Mouse (Mus musculus) thymus, adult 2 months (tissue): ENCODE results near the gene Tec. TPM values are rescaled to one million over a fixed set of nuclear protein-coding genes. Genes with fewer than 3 reads are reported as not detected.
A peak's percentile ranks its signal among the peaks of the same experiment; 100 is the strongest.

Experiments
- DNase-seq: peaks from one replicate; pipeline ENCODE4 v3.0.0; 2021
- H3K27ac ChIP-seq: fragments of 200-500 bp; 2 replicates; pipeline ENCODE4 v1.5.1; 2012; ENCODE audit warnings: low read length, control low read depth; ENCODE audit not compliant: control insufficient read depth, insufficient read depth
- H3K27me3 ChIP-seq: fragments of 200-500 bp; 2 replicates; pipeline ENCODE4 v1.6.1; 2012; ENCODE audit warnings: mild to moderate bottlenecking, low read length, moderate library complexity, mixed read lengths; ENCODE audit not compliant: control insufficient read depth, insufficient read depth
- H3K36me3 ChIP-seq: fragments of 200-500 bp; 2 replicates; pipeline ENCODE4 v1.6.1; 2012; ENCODE audit warnings: mild to moderate bottlenecking, low read length, moderate library complexity; ENCODE audit not compliant: control insufficient read depth, insufficient read depth
- H3K4me1 ChIP-seq: fragments of 200-500 bp; replicated peaks from 2 replicates; pipeline ENCODE4 v1.6.1; 2012; ENCODE audit warnings: low read length; ENCODE audit not compliant: control insufficient read depth, insufficient read depth
- H3K4me3 ChIP-seq: fragments of 200-500 bp; 2 replicates; pipeline ENCODE4 v1.5.1; 2012; ENCODE audit warnings: mild to moderate bottlenecking, low read length, control low read depth, moderate library complexity; ENCODE audit not compliant: control insufficient read depth, insufficient read depth
- CTCF ChIP-seq: fragments of 200-500 bp; IDR thresholded peaks from 2 replicates; pipeline ENCODE4 v1.5.1; 2012; ENCODE audit warnings: mild to moderate bottlenecking, control low read depth, low read length, moderate library complexity, borderline replicate concordance; ENCODE audit not compliant: control insufficient read depth, poor library complexity, insufficient read depth; ENCODE audit errors: extremely low read depth
- POLR2A ChIP-seq: fragments of 200-500 bp; IDR thresholded peaks from 2 replicates; pipeline ENCODE4 v1.6.1; 2012; ENCODE audit warnings: mild to moderate bottlenecking, low read length, control low read depth, moderate library complexity; ENCODE audit not compliant: control insufficient read depth, poor library complexity, insufficient read depth; ENCODE audit errors: extremely low read depth
- WGBS: fragments of 180-500 bp; shearing (Covaris S2); methylation state at CpG from one replicate; pipeline ENCODE4 v1.1.7; 2018; 5-methylcytosine and 5-hydroxymethylcytosine counted together
- polyA plus RNA-seq: library from polyadenylated mRNA; depleted of rRNA; stranded (reverse); fragments of >200 nt; gene quantifications from 2 replicates; pipeline ENCODE4 v1.2.3, GENCODE M21; 2012

Gene Tec
- polyA plus RNA-seq, 1 experiment = 18.3 TPM

GRCm38 (mm10) chr5:72893987-72894386, 25.7 kb upstream of the Tec start:
- TF ChIP-seq POLR2A = no peak
- TF ChIP-seq CTCF = peak; percentile 73; the same call in 1 of the 2 replicates
- WGBS = 73% methylated on average over 5 of the region's 5 CpGs
- Histone ChIP-seq H3K27me3 (no peaks in the 10 kb centered on the region), H3K36me3 (no peaks in the 10 kb centered on the region), H3K27ac (no peak overlapping the region), H3K4me1 (no peaks in the 10 kb centered on the region), H3K4me3 (no peak overlapping the region)
- peak; percentile 28 for DNase-seq

- TF ChIP-seq POLR2A (no peak), CTCF (peak; percentile 57; the same call in 1 of the 2 replicates)
Observed at GRCm38 (mm10) chr5:72891534-72891933, 23.3 kb upstream of the Tec start.

GRCm38 (mm10) chr5:72888260-72888659, 20.0 kb upstream of the Tec start:
- Histone ChIP-seq H3K27ac (no peak overlapping the region), H3K27me3 (no peaks in the 10 kb centered on the region), H3K36me3 (no peaks in the 10 kb centered on the region), H3K4me1 (no peaks in the 10 kb centered on the region), H3K4me3 (no peak overlapping the region)
- DNase-seq = no peak
- 94% methylated on average over 7 of the region's 7 CpGs for WGBS
- TF ChIP-seq CTCF (no peak), POLR2A (no peak)

More at GRCm38 (mm10) chr5:72891534-72891933, 23.3 kb upstream of the Tec start:
- Histone ChIP-seq H3K4me3 (no peak overlapping the region), H3K4me1 (no peaks in the 10 kb centered on the region), H3K36me3 (no peaks in the 10 kb centered on the region), H3K27me3 (no peaks in the 10 kb centered on the region), H3K27ac (no peak overlapping the region)
- WGBS = 7% methylated on average over 12 of the region's 12 CpGs
- peak; percentile 56 for DNase-seq

- TF ChIP-seq POLR2A = no peak
- no peak for TF ChIP-seq CTCF
- H3K27ac ChIP-seq = no peak overlapping the region
- H3K36me3 ChIP-seq = no peaks in the 10 kb centered on the region
- no peak overlapping the region for H3K4me3 ChIP-seq
- no peak for DNase-seq
- 93% methylated on average over 19 of the region's 19 CpGs for WGBS
- no peaks in the 10 kb centered on the region for H3K27me3 ChIP-seq
- H3K4me1 ChIP-seq = no peaks in the 10 kb centered on the region
Observed at GRCm38 (mm10) chr5:72886458-72887222, 18.4 kb upstream of the Tec start.

GRCm38 (mm10) chr5:72883706-72884105, 15.4 kb upstream of the Tec start:
- Histone ChIP-seq H3K4me3 (no peak overlapping the region), H3K27ac (no peak overlapping the region), H3K27me3 (no peaks in the 10 kb centered on the region), H3K4me1 (no peaks in the 10 kb centered on the region), H3K36me3 (no peaks in the 10 kb centered on the region)
- no peak for DNase-seq
- 60% methylated on average over 3 of the region's 3 CpGs for WGBS
- no peak for TF ChIP-seq CTCF
- TF ChIP-seq POLR2A = no peak

GRCm38 (mm10) chr5:72882412-72882765, 14.1 kb upstream of the Tec start:
- Histone ChIP-seq H3K36me3 (no peaks in the 10 kb centered on the region), H3K4me1 (no peaks in the 10 kb centered on the region), H3K27ac (no peak overlapping the region), H3K4me3 (no peak overlapping the region), H3K27me3 (no peaks in the 10 kb centered on the region)
- TF ChIP-seq CTCF (no peak), POLR2A (no peak)
- 93% methylated on average over 2 of the region's 2 CpGs for WGBS
- DNase-seq = no peak

- Histone ChIP-seq H3K27ac (no peak overlapping the region), H3K27me3 (no peaks in the 10 kb centered on the region), H3K4me3 (no peak overlapping the region), H3K4me1 (no peaks in the 10 kb centered on the region), H3K36me3 (no peaks in the 10 kb centered on the region)
- DNase-seq = no peak
- TF ChIP-seq CTCF = no peak
- no peak for TF ChIP-seq POLR2A
- WGBS = 94% methylated on average over 12 of the region's 12 CpGs
Observed at GRCm38 (mm10) chr5:72881748-72882411, 13.6 kb upstream of the Tec start.
